Mouse (Mus musculus): ENCODE data around the gene Fgf18. TPM values are rescaled to one million over a fixed set of nuclear protein-coding genes. Genes with fewer than 3 reads are reported as not detected.

Gene Fgf18
- not detected for total RNA-seq (2023)

DNA sequence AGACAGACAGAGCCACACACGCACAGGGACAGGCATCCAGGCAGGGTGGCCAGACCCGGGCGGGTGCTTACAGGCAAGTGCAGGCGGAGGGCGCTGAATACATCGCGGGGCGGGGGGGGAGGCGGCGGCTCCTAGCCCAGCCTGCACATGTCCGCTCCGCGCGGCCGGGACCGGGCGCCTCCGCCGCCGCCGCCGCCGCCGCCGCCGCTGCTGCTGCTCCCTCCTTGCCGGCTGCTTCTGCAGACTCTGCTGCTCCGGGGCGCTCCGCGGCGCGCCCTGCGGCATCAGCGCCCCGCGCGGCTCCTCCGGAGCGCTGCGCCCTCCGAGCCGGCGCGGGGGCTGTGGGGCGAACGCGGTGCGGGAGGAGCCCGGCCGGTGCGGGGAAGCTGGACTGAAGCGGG lies at the start of gene Fgf18:
Gene Fgf18, minus strand, starts transcription at position 230 of the 401 bp plus-strand sequence.

DNA sequence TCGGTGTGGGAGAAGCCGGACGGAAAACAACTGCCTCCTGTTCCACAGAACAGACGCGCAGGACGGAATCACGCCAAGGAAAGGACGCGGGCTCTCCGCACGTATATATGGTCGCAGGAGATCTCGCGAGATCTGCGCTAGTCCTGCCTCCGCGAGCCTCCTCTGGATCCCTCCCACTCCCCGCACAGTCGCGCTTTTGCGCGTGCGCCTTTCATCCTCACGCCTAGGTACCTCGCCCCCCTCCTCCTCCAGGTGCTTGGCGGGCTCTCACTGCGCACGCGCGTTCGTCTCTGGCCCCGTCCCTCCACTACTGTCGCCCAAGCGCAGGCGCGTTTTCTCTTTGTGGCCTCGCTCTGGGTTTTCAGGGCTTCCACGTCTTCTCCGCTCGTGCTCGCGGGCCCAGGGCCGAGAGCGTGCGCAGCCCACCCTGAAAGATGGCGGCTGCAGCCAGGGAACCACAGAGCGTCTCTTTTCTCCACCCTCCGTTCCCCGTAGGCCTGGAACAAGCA lies 15.9 kb upstream of the Fgf18 start, which contains the start of gene Npm1:
Gene Npm1, minus strand, starts transcription at position 209 of the 509 bp plus-strand sequence.

Other genes with a start within 250 kb of the Fgf18 start
- gene Npm1, start 15.8 kb upstream of the Fgf18 start, total RNA-seq (2023) = 804 TPM
- gene Tlx3, start 56.2 kb upstream of the Fgf18 start, total RNA-seq (2023) = not detected
- not detected for gene Gm12117, start 129.3 kb upstream of the Fgf18 start, total RNA-seq (2023)

Measured in CD4-positive naive resting alpha-beta T cell, adult 76 days (primary cell).